Mouse (Mus musculus): Measurements from ENCODE around the gene Stard5. TPM values are rescaled to one million over a fixed set of nuclear protein-coding genes. Genes with fewer than 3 reads are reported as not detected.

The Stard5 gene
- 29.8 and 36.0 TPM in 2 replicates for polyA plus RNA-seq (2015; fragmentation: Nextera tagmentation; extraction: Ambion mirVana)

GRCm38 (mm10) chr7:83631828-83632681 is at the start of gene Stard5:
Gene Stard5 (plus strand): TSS chr7:83631959.
- H3K27me3 ChIP-seq: no peaks in the 10 kb centered on the region
- peaks cover 6% of the 10 kb centered on the region; the same call in 1 of the 2 replicates for H3K36me3 ChIP-seq
- H3K9me3 ChIP-seq (replicated peaks): no peaks in the 10 kb centered on the region
- peak; percentile 98 for ATAC-seq (replicated peaks; ENCODE audit: insufficient number of reproducible peaks, insufficient read depth, low FRiP score, low read depth)
- H3K27ac ChIP-seq: peak within 1 kb of the TSS; percentile 80
- under 1% methylated on average over 35 of the region's 35 CpGs for WGBS
- peak within 1 kb of the TSS; percentile 78 for H3K4me3 ChIP-seq
- H3K9ac ChIP-seq: peak within 1 kb of the TSS; percentile 83
- peak within 1 kb of the TSS; percentile 74 for H3K4me2 ChIP-seq
- H3K4me1 ChIP-seq (replicated peaks): peaks cover 20% of the 10 kb centered on the region

- peak; percentile 22; the same call in 1 of the 2 replicates for ATAC-seq (replicated peaks; ENCODE audit: insufficient number of reproducible peaks, insufficient read depth, low FRiP score, low read depth)
- peak within 1 kb of the TSS; percentile 31; the same call in 1 of the 2 replicates for H3K4me2 ChIP-seq
- H3K36me3 ChIP-seq: no peaks in the 10 kb centered on the region
- H3K9me3 ChIP-seq (replicated peaks): no peaks in the 10 kb centered on the region
- no peak within 1 kb of the TSS for H3K9ac ChIP-seq
- no peaks in the 10 kb centered on the region for H3K27me3 ChIP-seq
- WGBS: 25% methylated on average over 11 of the region's 11 CpGs
- H3K4me1 ChIP-seq (replicated peaks): peaks cover 8% of the 10 kb centered on the region
- peak within 1 kb of the TSS; percentile 39; the same call in 1 of the 2 replicates for H3K27ac ChIP-seq
- H3K4me3 ChIP-seq: no peak within 1 kb of the TSS
These were observed 46.9 kb upstream of the Stard5 start, which contains the start of gene Tmc3 for GRCm38 (mm10) chr7:83584639-83585471. Gene Tmc3 (plus strand): TSS chr7:83584927.

DNA sequence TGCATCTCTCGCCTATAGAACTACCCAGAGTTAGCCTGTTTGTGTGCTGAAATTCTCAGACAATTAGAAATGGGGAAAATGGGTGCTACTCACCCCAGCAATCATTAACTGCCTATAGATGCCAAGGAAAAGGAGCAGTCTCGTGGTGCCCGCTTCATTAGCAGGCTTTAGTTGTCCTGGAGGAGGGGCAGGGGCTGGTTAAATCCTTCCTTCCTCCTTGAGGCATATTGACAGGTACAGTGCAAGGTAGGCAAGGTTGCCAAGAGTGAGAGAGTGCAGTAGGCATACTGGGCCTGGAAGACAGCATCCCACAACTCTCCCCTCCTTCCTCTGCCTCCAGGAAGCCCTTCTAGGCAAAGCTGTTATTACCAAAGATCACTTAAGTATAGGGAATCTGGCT is 37.7 kb upstream of the Stard5 start:
- ATAC-seq (replicated peaks; ENCODE audit: insufficient number of reproducible peaks, insufficient read depth, low FRiP score, low read depth): no peak
- H3K27ac ChIP-seq: no peak overlapping the region
- H3K36me3 ChIP-seq: no peaks in the 10 kb centered on the region
- H3K4me1 ChIP-seq (replicated peaks): no peaks in the 10 kb centered on the region
- H3K4me2 ChIP-seq: no peak overlapping the region
- no peaks in the 10 kb centered on the region for H3K9me3 ChIP-seq (replicated peaks)
- no peak overlapping the region for H3K4me3 ChIP-seq
- H3K9ac ChIP-seq: no peak overlapping the region
- no peaks in the 10 kb centered on the region for H3K27me3 ChIP-seq
- 80% methylated on average over 3 of the region's 3 CpGs for WGBS

DNA sequence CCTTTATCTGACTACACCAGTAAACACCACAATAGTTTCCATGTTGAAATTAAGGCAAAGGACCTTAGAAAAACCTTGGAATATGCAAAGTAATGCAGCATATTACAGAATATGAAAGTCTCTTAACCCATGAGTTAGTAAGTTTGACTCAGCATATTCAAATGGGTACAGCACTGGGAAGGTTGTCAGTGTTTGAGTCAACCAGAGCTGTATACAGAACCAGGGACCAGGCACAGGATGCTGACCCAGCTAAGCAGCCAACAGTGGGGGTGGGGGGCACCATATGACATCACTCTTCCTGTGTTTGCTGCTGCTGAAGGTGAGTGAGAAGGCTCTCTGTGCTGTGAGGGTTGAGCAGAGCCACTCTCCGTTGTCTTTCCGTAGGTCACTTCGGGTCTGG is 34.7 kb upstream of the Stard5 start:
- no peak overlapping the region for H3K9ac ChIP-seq
- H3K36me3 ChIP-seq: no peaks in the 10 kb centered on the region
- no peaks in the 10 kb centered on the region for H3K9me3 ChIP-seq (replicated peaks)
- H3K4me3 ChIP-seq: no peak overlapping the region
- no peak overlapping the region for H3K4me2 ChIP-seq
- H3K4me1 ChIP-seq (replicated peaks): no peaks in the 10 kb centered on the region
- H3K27ac ChIP-seq: no peak overlapping the region
- no peaks in the 10 kb centered on the region for H3K27me3 ChIP-seq
- 84% methylated on average over 3 of the region's 3 CpGs for WGBS
- no peak for ATAC-seq (replicated peaks; ENCODE audit: insufficient number of reproducible peaks, insufficient read depth, low FRiP score, low read depth)

DNA sequence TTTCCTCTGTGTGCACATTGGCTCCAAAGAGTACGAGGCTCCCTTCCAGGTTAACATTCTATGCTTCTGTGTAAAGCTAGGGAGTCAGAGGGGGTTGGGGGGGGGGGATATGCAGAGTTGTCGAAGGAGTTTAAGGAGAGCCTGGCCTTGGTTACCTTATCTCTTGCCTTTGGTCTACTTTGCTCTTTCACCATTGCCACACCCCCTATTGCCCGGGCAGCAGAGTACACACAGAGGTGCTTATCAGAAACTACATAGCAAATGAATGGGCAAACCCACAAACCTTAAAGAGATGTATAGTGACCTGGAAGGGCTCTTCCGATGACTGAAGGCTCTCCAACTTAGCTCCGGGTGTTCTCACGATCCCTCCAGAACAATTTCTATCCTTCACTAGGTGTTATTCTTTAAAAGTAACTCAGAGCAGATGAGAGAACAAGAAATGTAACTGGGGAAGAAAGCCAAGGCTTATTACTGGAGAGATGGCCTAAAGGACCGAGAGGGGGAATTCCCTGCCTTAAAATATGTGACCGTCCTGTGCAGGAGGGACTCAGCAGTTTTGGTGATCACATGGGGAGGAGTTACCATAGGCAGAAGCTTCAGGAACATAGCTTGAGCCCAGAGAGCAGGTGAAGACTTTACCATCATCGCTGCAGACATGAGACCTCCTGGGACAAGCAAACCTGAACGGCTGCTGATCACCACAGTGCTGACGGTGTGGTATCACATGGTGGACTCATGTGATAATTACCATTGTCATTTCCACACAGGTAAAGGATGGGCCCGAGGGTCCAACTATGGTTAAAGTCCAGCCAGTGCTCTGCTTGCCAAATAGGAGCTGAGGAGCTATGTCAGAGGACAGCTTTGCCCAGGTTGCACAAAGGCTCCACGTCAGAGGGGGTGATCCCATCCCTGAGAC is 32.5 kb upstream of the Stard5 start:
- no peak overlapping the region for H3K27ac ChIP-seq
- H3K9ac ChIP-seq: no peak overlapping the region
- H3K4me2 ChIP-seq: no peak overlapping the region
- H3K4me3 ChIP-seq: no peak overlapping the region
- no peaks in the 10 kb centered on the region for H3K36me3 ChIP-seq
- H3K4me1 ChIP-seq (replicated peaks): no peaks in the 10 kb centered on the region
- H3K9me3 ChIP-seq (replicated peaks): no peaks in the 10 kb centered on the region
- WGBS: 67% methylated on average over 13 of the region's 13 CpGs
- no peak for ATAC-seq (replicated peaks; ENCODE audit: insufficient number of reproducible peaks, insufficient read depth, low FRiP score, low read depth)
- H3K27me3 ChIP-seq: no peaks in the 10 kb centered on the region

DNA sequence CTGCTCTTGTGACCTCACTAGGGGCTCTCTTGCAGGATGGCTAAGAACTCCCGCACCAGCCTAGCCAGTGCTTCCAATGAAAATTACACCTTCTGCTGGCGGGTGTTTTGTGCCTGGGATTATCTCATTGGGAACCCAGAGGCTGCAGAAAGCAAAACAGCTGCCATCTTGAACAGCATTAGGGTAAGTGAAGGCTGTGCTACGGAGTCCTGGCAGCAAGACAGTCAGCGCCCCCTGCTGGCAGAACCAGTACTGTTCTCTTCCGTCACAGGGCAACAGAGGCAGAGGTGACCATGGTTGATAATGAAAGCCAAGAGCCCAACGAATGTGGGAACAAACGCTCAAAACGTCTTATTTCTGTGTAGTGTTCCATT is 31.9 kb upstream of the Stard5 start:
- H3K4me2 ChIP-seq: no peak overlapping the region
- H3K9ac ChIP-seq: no peak overlapping the region
- H3K4me3 ChIP-seq: no peak overlapping the region
- H3K27ac ChIP-seq: no peak overlapping the region
- 61% methylated on average over 8 of the region's 8 CpGs for WGBS
- H3K27me3 ChIP-seq: no peaks in the 10 kb centered on the region
- no peaks in the 10 kb centered on the region for H3K4me1 ChIP-seq (replicated peaks)
- no peaks in the 10 kb centered on the region for H3K9me3 ChIP-seq (replicated peaks)
- ATAC-seq (replicated peaks; ENCODE audit: insufficient number of reproducible peaks, insufficient read depth, low FRiP score, low read depth): no peak
- no peaks in the 10 kb centered on the region for H3K36me3 ChIP-seq

GRCm38 (mm10) chr7:83604180-83604944 is 27.4 kb upstream of the Stard5 start:
- Histone ChIP-seq H3K4me2 (no peak overlapping the region), H3K4me1 (replicated peaks) (no peaks in the 10 kb centered on the region), H3K9me3 (replicated peaks) (no peaks in the 10 kb centered on the region), H3K9ac (no peak overlapping the region), H3K27me3 (no peaks in the 10 kb centered on the region), H3K36me3 (no peaks in the 10 kb centered on the region), H3K4me3 (no peak overlapping the region), H3K27ac (no peak overlapping the region)
- WGBS: 92% methylated on average over 7 of the region's 7 CpGs
- ATAC-seq (replicated peaks; ENCODE audit: insufficient number of reproducible peaks, insufficient read depth, low FRiP score, low read depth): no peak

DNA sequence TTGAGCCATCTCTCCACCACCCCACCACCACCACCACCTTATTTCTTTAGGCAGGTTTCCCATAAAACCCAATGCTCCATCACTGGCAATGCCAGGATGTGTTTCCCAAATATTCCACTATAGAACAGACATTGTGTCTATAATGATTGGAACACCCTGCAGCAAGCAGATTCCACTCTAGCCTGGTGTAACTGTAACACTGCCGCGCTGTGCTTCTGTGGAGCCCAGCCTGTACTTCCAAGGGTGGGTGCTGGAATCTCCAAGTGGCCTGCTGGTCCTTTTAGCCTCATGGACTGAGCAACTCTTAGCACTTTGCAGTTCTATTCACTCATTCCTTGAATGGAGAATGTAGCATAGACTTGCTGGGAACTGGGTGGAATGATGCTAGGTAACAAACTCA is 25.0 kb upstream of the Stard5 start:
- no peaks in the 10 kb centered on the region for H3K9me3 ChIP-seq (replicated peaks)
- 86% methylated on average over 2 of the region's 2 CpGs for WGBS
- H3K9ac ChIP-seq: no peak overlapping the region
- no peak overlapping the region for H3K4me3 ChIP-seq
- H3K27ac ChIP-seq: no peak overlapping the region
- no peak for ATAC-seq (replicated peaks; ENCODE audit: insufficient number of reproducible peaks, insufficient read depth, low FRiP score, low read depth)
- H3K36me3 ChIP-seq: no peaks in the 10 kb centered on the region
- H3K4me2 ChIP-seq: no peak overlapping the region
- H3K4me1 ChIP-seq (replicated peaks): no peaks in the 10 kb centered on the region
- H3K27me3 ChIP-seq: no peaks in the 10 kb centered on the region

DNA sequence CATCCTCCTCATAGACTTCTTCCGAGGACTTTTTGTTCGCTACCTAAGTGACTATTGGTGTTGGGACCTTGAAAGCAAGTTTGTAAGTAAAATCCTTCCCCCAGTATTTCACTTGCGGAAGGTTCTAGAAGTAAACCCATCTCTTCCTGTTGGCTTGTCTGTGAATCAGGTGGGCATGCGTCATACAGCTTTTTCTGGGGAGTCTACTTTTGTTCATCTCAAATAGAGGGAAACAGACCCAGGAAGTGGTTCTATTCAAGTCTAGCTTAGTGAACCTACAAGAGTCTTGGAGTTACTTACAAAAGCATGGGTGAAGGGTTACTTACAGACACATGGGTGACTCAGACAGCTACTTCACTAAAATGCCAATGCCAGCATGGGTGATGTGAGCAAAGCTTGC is 21.9 kb upstream of the Stard5 start:
- Histone ChIP-seq H3K9ac (no peak overlapping the region), H3K27ac (no peak overlapping the region), H3K4me3 (no peak overlapping the region), H3K4me2 (no peak overlapping the region), H3K27me3 (no peaks in the 10 kb centered on the region), H3K4me1 (replicated peaks) (no peaks in the 10 kb centered on the region), H3K36me3 (no peaks in the 10 kb centered on the region), H3K9me3 (replicated peaks) (no peaks in the 10 kb centered on the region)
- no peak for ATAC-seq (replicated peaks; ENCODE audit: insufficient number of reproducible peaks, insufficient read depth, low FRiP score, low read depth)
- WGBS: 89% methylated on average over 4 of the region's 4 CpGs

DNA sequence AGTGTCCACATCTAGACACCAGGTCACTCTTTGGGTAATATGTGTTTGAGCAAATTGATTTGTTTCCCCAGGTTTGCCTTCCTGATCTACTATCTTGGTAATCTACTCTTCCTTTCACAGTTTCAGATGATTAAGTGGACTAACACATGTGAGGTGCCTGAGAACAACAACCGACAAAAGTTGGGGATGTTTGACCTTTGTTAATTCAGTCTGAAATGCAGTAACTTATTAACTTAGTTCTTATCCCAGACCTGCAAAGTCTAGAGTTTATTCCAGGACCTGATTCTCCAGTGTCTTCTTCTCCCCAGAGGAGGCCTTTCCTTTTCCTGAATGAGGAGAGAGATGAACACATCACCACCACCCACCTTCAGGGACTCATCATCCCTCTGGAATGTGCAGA is 19.9 kb upstream of the Stard5 start:
- WGBS: 87% methylated on average over 1 of the region's 1 CpGs
- no peak overlapping the region for H3K27ac ChIP-seq
- no peaks in the 10 kb centered on the region for H3K27me3 ChIP-seq
- no peak overlapping the region for H3K4me2 ChIP-seq
- H3K9ac ChIP-seq: no peak overlapping the region
- H3K36me3 ChIP-seq: no peaks in the 10 kb centered on the region
- no peak overlapping the region for H3K4me3 ChIP-seq
- ATAC-seq (replicated peaks; ENCODE audit: insufficient number of reproducible peaks, insufficient read depth, low FRiP score, low read depth): no peak
- H3K9me3 ChIP-seq (replicated peaks): no peaks in the 10 kb centered on the region
- H3K4me1 ChIP-seq (replicated peaks): no peaks in the 10 kb centered on the region
